Mouse (Mus musculus) E14TG2a.4 (cell line): Measurements from ENCODE around the gene Pgghg.

ENCODE experiments used
- CTCF ChIP-seq: conservative IDR thresholded peaks from 2 replicates; pipeline ENCODE4 v1.5.1; 2014; ENCODE audit warnings: low read length
- NANOG ChIP-seq: IDR thresholded peaks from 2 replicates; pipeline ENCODE4 v1.6.1; 2014; ENCODE audit warnings: borderline replicate concordance, low read length, mixed read lengths
- POU5F1 ChIP-seq: IDR thresholded peaks from 2 replicates; pipeline ENCODE4 v1.6.1; 2014; ENCODE audit warnings: low read length, borderline replicate concordance

- TF ChIP-seq CTCF (peak; percentile 96), NANOG (no peak), POU5F1 (no peak)
Observed at GRCm38 (mm10) chr7:140903212-140903611, 38.0 kb upstream of the Pgghg start.
